Mouse (Mus musculus) cerebellum, postnatal 10 days (tissue): ENCODE measurements at regions not wholly inside any gene's neighbourhood (a gene's known extent, or its start where the extent isn't known, plus 50 kb on each side); places are given as distances from the start of the nearest gene placed in this dataset.

Source experiments
- DNase-seq, 2 experiments: peaks; one replicate each; pipeline ENCODE4 v3.0.0; 2021; ENCODE audit warnings: mixed read lengths in 2 of 2

DNA sequence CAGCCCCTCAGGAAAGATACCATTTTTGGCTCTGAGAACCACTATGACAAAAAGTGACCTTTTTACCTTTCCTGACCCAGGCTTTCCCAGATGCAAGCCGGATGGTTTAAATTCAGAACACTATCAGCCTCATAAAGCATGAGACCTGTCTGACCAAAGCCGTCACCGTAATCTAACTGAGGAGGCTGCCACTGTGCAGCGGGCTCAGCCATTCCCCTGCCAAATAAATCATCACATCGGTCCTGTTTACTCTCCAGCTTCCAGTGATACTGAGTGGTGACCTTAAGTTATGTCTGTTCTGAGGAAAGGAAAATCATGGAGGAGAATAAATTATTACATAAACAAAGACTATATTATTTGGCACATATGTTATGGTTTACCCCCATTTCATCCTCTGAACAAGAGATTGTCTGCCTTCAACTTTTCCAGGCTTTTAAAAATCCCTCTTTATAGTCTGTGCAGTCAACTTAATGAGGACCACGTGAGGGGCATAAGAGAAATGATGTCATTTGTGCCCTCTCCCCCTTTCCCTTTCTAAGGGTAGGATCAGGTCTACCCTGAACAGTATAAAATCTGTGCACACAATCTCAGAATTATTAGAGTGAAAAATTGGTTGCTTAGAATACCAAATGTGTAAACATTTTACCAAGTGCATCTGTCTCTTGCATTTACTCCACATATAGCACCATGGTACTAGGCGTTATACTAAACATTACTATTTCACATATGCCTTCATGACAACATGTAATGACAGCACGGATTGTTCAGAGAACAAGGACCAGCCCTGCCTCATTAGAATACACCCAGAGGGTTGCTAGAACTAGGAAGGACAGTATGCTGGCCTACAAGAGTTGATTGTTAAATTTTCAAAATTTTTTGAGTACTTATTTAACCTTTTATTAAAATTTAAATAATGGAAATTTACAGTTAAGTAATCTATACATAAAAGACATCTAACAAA lies 401.9 kb upstream of the Xrcc4 start:
- DNase-seq, result no peak

- no peak for DNase-seq
Observed at GRCm38 (mm10) chr13:90480484-90480883, 391.1 kb upstream of the Xrcc4 start.

GRCm38 (mm10) chr13:90476880-90477279 lies 387.5 kb upstream of the Xrcc4 start:
- DNase-seq, result no peak

DNA sequence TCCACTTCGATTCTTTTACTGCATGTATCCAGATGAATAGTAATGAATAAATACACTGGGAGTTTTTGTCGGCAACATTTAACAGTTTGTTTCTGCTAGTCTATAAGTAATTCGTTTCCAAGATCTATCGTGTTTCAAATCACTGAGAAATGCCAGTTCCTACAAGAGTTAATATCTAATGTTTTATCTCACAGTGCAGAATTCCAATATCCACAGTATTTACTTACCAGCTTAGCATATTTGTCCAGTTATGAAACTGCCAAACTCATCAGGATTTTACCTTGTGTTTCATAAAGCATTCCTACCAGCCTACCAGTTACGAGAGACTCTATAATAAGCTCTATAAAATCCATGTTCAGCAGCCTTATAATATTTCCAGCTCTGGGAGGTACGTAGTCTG lies 385.1 kb upstream of the Xrcc4 start:
- no peak for DNase-seq

- DNase-seq, result no peak
Observed at GRCm38 (mm10) chr13:90474053-90474452, 384.6 kb upstream of the Xrcc4 start.

- peak in 1 of 2 experiments; percentile 2 for DNase-seq
Observed at GRCm38 (mm10) chr13:90473041-90473825, 383.8 kb upstream of the Xrcc4 start.

DNA sequence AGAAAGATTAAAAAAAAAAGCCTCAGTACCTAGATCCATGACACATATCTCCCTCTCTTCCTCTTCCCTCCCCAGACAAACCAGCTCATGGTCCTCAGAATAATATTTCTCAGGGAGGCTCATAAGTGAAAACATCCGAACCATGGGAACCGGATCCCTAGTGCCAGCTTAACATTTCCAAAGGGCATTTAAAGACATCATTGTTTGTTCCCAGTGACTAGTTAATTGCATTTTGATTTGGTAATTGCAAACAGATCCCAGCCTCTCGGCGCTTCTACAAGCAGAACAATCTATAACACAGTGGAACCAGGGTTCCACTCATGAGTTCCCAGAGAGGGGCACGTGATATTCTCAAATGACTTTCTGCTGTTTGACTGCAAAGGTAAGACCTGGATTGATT lies 376.7 kb upstream of the Xrcc4 start:
- no peak for DNase-seq

DNA sequence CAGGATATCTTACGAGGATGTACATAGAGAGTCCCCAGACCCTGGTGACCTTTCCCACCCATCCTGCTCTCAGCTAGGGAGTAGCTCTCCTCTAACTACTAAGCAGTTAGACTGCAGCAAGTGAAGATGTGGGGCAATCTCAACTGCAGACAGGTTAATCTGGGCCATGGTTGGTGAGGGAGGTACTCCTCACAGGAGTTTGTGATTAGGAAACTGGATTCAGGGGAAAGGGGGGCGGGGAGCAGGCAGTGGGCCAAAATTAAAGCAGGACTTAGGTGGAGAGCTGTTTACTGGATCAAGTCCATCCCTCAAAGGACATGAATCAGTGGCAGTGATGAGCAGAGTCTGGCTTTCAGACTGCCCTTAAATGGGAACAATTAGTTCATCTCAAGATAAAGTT lies 374.6 kb upstream of the Xrcc4 start:
- DNase-seq, result peak; percentile 1 to 4

GRCm38 (mm10) chr13:90463381-90463780 lies 374.0 kb upstream of the Xrcc4 start:
- DNase-seq, result no peak

DNA sequence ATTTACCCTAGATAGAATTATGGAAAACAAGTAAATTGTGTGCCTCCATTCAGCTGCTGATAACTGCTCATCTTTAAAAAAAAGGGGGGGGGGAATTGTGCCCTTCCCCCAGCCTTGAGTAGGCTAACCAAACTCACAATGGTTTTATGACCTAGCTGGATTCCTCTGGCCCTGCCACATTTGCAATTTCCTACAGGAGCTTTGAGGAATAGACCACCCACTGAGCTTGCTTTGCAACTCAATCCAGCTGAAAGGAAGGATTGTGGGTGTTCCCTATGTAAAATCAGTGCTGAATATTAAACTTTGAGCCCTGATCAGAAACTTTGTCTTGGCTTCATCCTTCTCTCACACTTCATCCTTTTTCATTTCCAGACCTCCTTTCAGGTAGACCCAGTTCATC lies 365.2 kb upstream of the Xrcc4 start:
- no peak for DNase-seq

GRCm38 (mm10) chr13:90426901-90427300 lies 337.5 kb upstream of the Xrcc4 start:
- no peak for DNase-seq

DNA sequence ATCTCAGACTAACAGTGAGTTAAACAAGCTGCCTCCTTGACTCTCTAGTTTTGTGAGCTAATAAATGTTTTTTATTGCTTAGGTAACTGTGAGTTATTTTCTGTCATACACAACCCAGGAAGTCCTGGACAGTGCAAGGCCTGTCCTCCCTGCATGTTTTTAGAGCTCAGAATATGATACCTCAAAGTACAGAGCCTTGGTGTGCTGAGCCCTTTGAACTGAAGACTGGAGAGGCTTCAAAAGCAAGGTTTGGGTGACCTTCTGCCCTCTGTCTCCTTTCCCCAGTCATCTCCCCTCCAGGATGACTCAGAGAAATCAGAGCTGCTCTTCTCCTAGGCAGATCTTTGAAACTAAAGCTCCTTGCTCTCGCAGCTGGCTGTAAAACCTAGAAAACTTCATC lies 336.0 kb upstream of the Xrcc4 start:
- no peak for DNase-seq

GRCm38 (mm10) chr13:90424541-90424940 lies 335.1 kb upstream of the Xrcc4 start:
- DNase-seq, result peak; percentile 2 to 6

DNA sequence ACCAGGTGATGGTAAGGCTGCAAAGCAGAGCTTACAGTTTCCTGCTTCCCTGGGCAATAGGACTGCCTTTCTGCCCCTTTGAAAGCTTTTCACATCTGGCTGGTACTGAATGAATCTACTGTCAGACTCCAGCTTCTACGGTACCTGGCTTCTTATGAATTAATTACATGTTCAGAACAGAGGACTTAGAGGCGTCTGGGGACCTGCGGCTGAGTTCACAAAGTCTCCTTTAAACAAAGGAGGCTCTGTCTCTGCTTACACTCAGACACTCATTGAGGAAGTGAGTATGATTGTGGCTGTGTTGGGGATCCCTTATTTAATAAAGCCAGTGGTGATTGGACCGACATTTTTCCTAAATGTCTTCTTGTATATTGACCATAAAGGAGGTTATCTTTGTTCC lies 331.6 kb upstream of the Xrcc4 start:
- no peak for DNase-seq

DNA sequence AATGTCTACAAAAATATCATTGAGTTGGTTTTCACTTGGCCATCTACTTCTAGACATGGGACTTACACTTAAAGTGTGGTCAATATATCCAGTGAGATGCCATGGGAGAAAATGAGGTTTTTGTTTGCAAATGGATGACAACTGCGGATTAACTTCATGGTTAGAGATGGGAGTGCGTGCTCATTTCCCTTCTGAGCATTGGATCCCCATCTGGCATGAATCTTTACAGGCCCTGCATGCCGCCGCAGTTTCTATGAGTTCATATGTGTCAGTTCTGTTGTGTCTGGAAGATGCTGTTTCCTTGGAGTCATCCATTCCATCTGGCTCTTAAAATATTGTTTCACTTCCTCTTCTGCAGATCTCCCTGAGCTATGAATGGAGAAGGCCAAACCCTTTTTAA lies 315.0 kb upstream of the Xrcc4 start:
- DNase-seq, result no peak

- no peak for DNase-seq
Observed at GRCm38 (mm10) chr13:90402061-90402460, 312.7 kb upstream of the Xrcc4 start.

DNA sequence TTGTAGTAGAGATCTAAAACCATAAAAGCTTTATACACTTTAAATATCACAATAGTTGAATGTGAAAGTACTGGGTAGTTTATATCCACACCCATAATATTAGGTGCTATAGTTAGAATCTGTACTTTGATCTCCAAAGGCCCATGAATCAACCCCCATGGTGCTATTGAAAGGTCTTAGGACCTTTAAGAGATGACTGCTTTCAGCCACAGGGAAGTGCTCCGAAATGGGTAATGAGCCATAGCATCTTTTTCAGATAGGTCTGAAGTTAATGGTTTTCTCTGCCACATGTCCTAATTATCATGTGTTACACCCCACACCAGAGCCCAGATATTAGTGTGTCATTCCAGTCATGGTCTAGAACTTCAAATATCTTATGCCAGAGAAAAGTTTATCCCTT lies 312.1 kb upstream of the Xrcc4 start:
- no peak for DNase-seq

GRCm38 (mm10) chr13:90395274-90396023 lies 306.0 kb upstream of the Xrcc4 start:
- DNase-seq, result peak; percentile 1 to 4

GRCm38 (mm10) chr13:90394815-90395241 lies 305.4 kb upstream of the Xrcc4 start:
- peak; percentile 53 for DNase-seq

GRCm38 (mm10) chr13:90392415-90392814 lies 303.0 kb upstream of the Xrcc4 start:
- no peak for DNase-seq

- DNase-seq, result no peak
Observed at GRCm38 (mm10) chr13:90376619-90377018, 287.2 kb upstream of the Xrcc4 start.

GRCm38 (mm10) chr13:90376207-90376606 lies 286.8 kb upstream of the Xrcc4 start:
- no peak for DNase-seq
